Mouse (Mus musculus): ENCODE data around the gene Dnah9. TPM values are rescaled to one million over a fixed set of nuclear protein-coding genes. Genes with fewer than 3 reads are reported as not detected.
A peak's percentile ranks its signal among the peaks of the same experiment; 100 is the strongest.

Dnah9 gene
- total and polyA plus RNA-seq, 3 experiments = 0.11 to 0.20 (median 0.13) TPM

- no peak overlapping the region for H3K27ac ChIP-seq (ENCODE audit: insufficient read depth, low read depth)
- H3K4me1 ChIP-seq (ENCODE audit: control insufficient read depth in 1 of 2, insufficient read depth in 2 of 2) = peaks cover 0 to 36% of the 10 kb centered on the region in 2 experiments; a peak in 2 of 4 replicates
- dilution Hi-C loops (cut with MboI; ENCODE audit: extremely low pct_ligation_motif_present, extremely low pct_unique_long_range_greater_than_20kb, low sequenced_read_pairs) = no loop called here
Measured at GRCm38 (mm10) chr11:65786160-65786559, 382.2 kb downstream of the Dnah9 start.

GRCm38 (mm10) chr11:65781596-65781995, 386.8 kb downstream of the Dnah9 start:
- Histone ChIP-seq H3K27me3 (replicated peaks) (no peaks in the 10 kb centered on the region), H3K4me3 (replicated peaks in 1 of 3; ENCODE audit: low read depth in 2 of 3, low read length in 2 of 3, poor library complexity in 1 of 3) (no peak overlapping the region), H3K36me3 (replicated peaks in 1 of 2; ENCODE audit: control insufficient read depth in 1 of 2, insufficient read depth in 1 of 2, low read length in 1 of 2) (peaks cover 23 to 55% of the 10 kb centered on the region in 2 experiments), H3K4me1 (ENCODE audit: control insufficient read depth in 1 of 2, insufficient read depth in 2 of 2) (peaks cover 0 to 37% of the 10 kb centered on the region in 2 experiments; a peak in 2 of 4 replicates), H3K79me2 (replicated peaks; ENCODE audit: control insufficient read depth, extremely low read depth, insufficient read depth, poor library complexity, severe bottlenecking) (peaks cover 36% of the 10 kb centered on the region), H3K4me2 (ENCODE audit: insufficient read depth, low read depth, poor library complexity, severe bottlenecking) (no peak overlapping the region), H3K27ac (ENCODE audit: insufficient read depth, low read depth) (no peak overlapping the region), H3K9me3 (replicated peaks; ENCODE audit: low read length) (no peaks in the 10 kb centered on the region), H3K9ac (ENCODE audit: insufficient read depth, low read depth) (no peak overlapping the region)
- in situ Hi-C loops (cut with MboI; ENCODE audit: low pct_ligation_motif_present, low pct_unique_long_range_greater_than_20kb, low sequenced_read_pairs) = no loop called here
- no peak for DNase-seq (ENCODE audit: extremely low read depth)
- TF ChIP-seq MAX (IDR thresholded peaks at IDR 0.05; ENCODE audit: low read length) = no peak
- no peak for TF ChIP-seq NRF1 (IDR thresholded peaks at IDR 0.05; ENCODE audit: low read depth, low read length)
- no peak for TF ChIP-seq GABPA (IDR thresholded peaks at IDR 0.05; ENCODE audit: insufficient replicate concordance, low read depth, low read length)
- TF ChIP-seq JUND (conservative IDR thresholded peaks at IDR 0.05; ENCODE audit: low read depth, low read length) = no peak
- TF ChIP-seq HCFC1 (IDR thresholded peaks at IDR 0.05; ENCODE audit: low read depth, low read length) = no peak
- no peak for TF ChIP-seq TBP (conservative IDR thresholded peaks at IDR 0.05; ENCODE audit: low read depth, low read length)
- TF ChIP-seq TCF12 (IDR thresholded peaks at IDR 0.05; ENCODE audit: low read depth, low read length) = no peak
- TF ChIP-seq CTCF (conservative IDR thresholded peaks at IDR 0.05 in 1 of 2, IDR thresholded peaks at IDR 0.05 in 1 of 2; ENCODE audit: low read depth in 2 of 2, low read length in 2 of 2) = no peak
- no peak for TF ChIP-seq ELF1 (IDR thresholded peaks at IDR 0.05; ENCODE audit: low read depth, low read length)
- no peak for TF ChIP-seq SMC3 (IDR thresholded peaks at IDR 0.05; ENCODE audit: low read depth, low read length)
- TF ChIP-seq MAFK (IDR thresholded peaks at IDR 0.05; ENCODE audit: insufficient replicate concordance, low read length) = no peak
- TF ChIP-seq ZC3H11A (IDR thresholded peaks at IDR 0.05; ENCODE audit: low read depth, low read length) = no peak
- TF ChIP-seq MYC (IDR thresholded peaks at IDR 0.05; ENCODE audit: low read depth, low read length) = no peak
- TF ChIP-seq USF2 (conservative IDR thresholded peaks at IDR 0.05; ENCODE audit: low read depth, low read length) = no peak
- TF ChIP-seq JUN (IDR thresholded peaks at IDR 0.05; ENCODE audit: insufficient read depth, low read depth, low read length) = no peak
- TF ChIP-seq MXI1 (IDR thresholded peaks at IDR 0.05; ENCODE audit: low read depth, low read length) = no peak
- dilution Hi-C loops (cut with MboI; ENCODE audit: extremely low pct_ligation_motif_present, extremely low pct_unique_long_range_greater_than_20kb, low sequenced_read_pairs) = no loop called here

More at GRCm38 (mm10) chr11:65786160-65786559, 382.2 kb downstream of the Dnah9 start:
- in situ Hi-C loops (cut with MboI; ENCODE audit: low pct_ligation_motif_present, low pct_unique_long_range_greater_than_20kb, low sequenced_read_pairs) = no loop called here
- peaks cover 39% of the 10 kb centered on the region for H3K79me2 ChIP-seq (replicated peaks; ENCODE audit: control insufficient read depth, extremely low read depth, insufficient read depth, poor library complexity, severe bottlenecking)
- no peak overlapping the region for H3K9ac ChIP-seq (ENCODE audit: insufficient read depth, low read depth)
- no peaks in the 10 kb centered on the region for H3K9me3 ChIP-seq (replicated peaks; ENCODE audit: low read length)
- no peak overlapping the region for H3K4me3 ChIP-seq (replicated peaks in 1 of 3; ENCODE audit: low read depth in 2 of 3, low read length in 2 of 3, poor library complexity in 1 of 3)
- H3K27me3 ChIP-seq (replicated peaks) = no peaks in the 10 kb centered on the region
- H3K4me2 ChIP-seq (ENCODE audit: insufficient read depth, low read depth, poor library complexity, severe bottlenecking) = peak overlapping the region; percentile 41
- peaks cover 8 to 20% of the 10 kb centered on the region in 2 experiments for H3K36me3 ChIP-seq (replicated peaks in 1 of 2; ENCODE audit: control insufficient read depth in 1 of 2, insufficient read depth in 1 of 2, low read length in 1 of 2)
- DNase-seq (ENCODE audit: extremely low read depth) = no peak
- TF ChIP-seq ZNF384 (IDR thresholded peaks at IDR 0.05; ENCODE audit: low read depth, low read length) = no peak
- TF ChIP-seq POLR2AphosphoS2 (IDR thresholded peaks at IDR 0.05; ENCODE audit: low read depth, low read length) = no peak
- TF ChIP-seq BHLHE40 (IDR thresholded peaks at IDR 0.05; ENCODE audit: low read depth, low read length) = no peak
- TF ChIP-seq MEF2A (IDR thresholded peaks at IDR 0.05; ENCODE audit: borderline replicate concordance, low read depth, low read length) = no peak
- no peak for TF ChIP-seq IRF4 (IDR thresholded peaks at IDR 0.05; ENCODE audit: low read depth, low read length)
- no peak for TF ChIP-seq ETS1 (conservative IDR thresholded peaks at IDR 0.05; ENCODE audit: low read depth, low read length)
- TF ChIP-seq RAD21 (IDR thresholded peaks at IDR 0.05; ENCODE audit: low read depth, low read length) = no peak
- TF ChIP-seq ZKSCAN1 (IDR thresholded peaks at IDR 0.05; ENCODE audit: borderline replicate concordance, low read depth, low read length) = no peak
- no peak for TF ChIP-seq EP300 (IDR thresholded peaks at IDR 0.05; ENCODE audit: low read length)
- TF ChIP-seq RCOR1 (conservative IDR thresholded peaks at IDR 0.05; ENCODE audit: low read depth, low read length) = no peak
- no peak for TF ChIP-seq CHD2 (IDR thresholded peaks at IDR 0.05; ENCODE audit: low read length)
- TF ChIP-seq MAZ (IDR thresholded peaks at IDR 0.05; ENCODE audit: low read depth, low read length) = no peak
- TF ChIP-seq ELF1 (IDR thresholded peaks at IDR 0.05; ENCODE audit: low read depth, low read length) = no peak
- TF ChIP-seq SMC3 (IDR thresholded peaks at IDR 0.05; ENCODE audit: low read depth, low read length) = no peak
- no peak for TF ChIP-seq JUND (conservative IDR thresholded peaks at IDR 0.05; ENCODE audit: low read depth, low read length)
- TF ChIP-seq TCF12 (IDR thresholded peaks at IDR 0.05; ENCODE audit: low read depth, low read length) = no peak
- TF ChIP-seq USF1 (IDR thresholded peaks at IDR 0.05; ENCODE audit: low read depth, low read length) = no peak
- TF ChIP-seq SIN3A (IDR thresholded peaks at IDR 0.05; ENCODE audit: low read length) = no peak
- no peak for TF ChIP-seq NELFE (IDR thresholded peaks at IDR 0.05; ENCODE audit: low read depth, low read length)
